Mouse (Mus musculus): Measurements from ENCODE around the gene Wnt5b. TPM values are rescaled to one million over a fixed set of nuclear protein-coding genes. Genes with fewer than 3 reads are reported as not detected.
"Not testable (repeated sequence)": the region's sequence is repeated elsewhere in the genome, so short reads cannot be mapped to it uniquely, and the experiment has no call there.

The Wnt5b gene
- polyA plus RNA-seq, 1 experiment: 4.0 TPM

DNA sequence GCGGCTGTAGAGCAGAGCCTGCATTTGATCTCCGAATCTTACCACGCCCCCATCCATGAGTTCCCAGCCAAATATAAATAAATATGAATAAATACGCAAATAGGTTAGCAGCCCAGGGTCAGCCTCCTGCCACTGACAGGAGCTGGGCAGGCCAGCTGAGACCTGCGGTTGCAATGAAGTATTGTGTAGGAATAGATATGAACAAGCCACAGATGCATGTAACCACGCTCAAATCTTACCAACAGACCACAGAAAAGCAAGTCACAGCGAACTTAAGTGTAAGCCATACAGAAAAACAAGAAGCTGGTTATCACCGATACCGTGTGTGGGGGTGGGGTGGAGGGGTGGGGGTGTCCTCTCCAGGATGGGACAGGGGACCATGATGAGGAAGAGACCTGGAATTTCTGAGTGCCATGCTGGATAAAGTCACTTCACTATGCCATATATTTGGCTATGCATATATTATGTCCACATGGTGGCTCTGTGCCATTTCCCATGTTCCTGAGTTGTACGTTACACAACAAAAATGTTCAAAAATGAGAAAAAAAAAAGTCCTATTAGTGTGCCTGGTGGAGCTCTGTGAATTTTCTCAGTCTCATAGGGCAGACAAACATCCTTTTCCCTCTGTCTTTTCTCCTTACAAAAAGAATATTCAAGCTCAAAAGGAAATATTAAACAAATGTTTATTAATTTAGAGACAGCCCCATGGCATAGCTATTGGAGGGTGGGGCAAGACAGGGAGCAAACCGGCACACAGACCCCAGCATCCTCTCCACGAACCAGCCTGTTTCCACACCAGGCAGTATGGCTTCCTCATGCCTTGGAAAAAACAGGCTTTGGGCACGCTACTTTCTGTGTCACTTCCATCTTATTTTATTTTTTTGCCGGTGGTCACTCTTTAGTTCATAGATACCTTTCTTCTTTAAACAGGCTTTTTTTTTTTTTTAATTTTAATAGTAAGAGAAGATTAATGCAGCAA, 92.9 kb downstream of the Wnt5b start:
- no peak overlapping the region for H3K27ac ChIP-seq (ENCODE audit: insufficient read depth, low read length)
- peaks cover 5% of the 10 kb centered on the region; the same call in 1 of the 2 replicates for H3K4me1 ChIP-seq (ENCODE audit: control insufficient read depth, insufficient read depth, low read length)
- no peak for TF ChIP-seq POLR2A (IDR thresholded peaks at IDR 0.05; ENCODE audit: low read depth, low read length)
- TF ChIP-seq CTCF (IDR thresholded peaks at IDR 0.05; ENCODE audit: borderline replicate concordance, insufficient read depth, low read length): no peak
- H3K4me3 ChIP-seq (ENCODE audit: insufficient read depth, low read length): no peak overlapping the region; the same call in 1 of the 2 replicates

DNA sequence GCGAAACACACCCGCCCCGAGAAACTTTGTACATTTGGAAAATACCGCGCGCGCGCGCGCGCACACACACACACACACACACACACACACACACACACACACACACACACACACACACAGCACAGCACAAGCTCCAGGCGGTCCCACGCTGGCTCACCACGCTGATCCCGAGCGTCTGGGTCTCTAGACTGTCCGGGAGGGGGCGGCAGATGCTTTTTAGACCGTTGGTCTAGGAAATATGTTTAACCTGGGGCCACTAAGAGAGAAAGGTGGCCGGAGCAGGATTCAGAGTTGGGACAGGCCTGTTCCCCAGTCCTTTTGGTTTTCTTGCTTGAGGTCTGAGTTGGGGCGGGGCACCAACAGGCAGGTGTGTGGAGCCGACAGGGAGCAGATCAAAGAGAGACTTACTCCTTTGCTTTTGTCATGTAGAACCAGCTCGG, 95.1 kb downstream of the Wnt5b start:
- TF ChIP-seq CTCF (IDR thresholded peaks at IDR 0.05; ENCODE audit: borderline replicate concordance, insufficient read depth, low read length) (0 out of 2 replicates have a peak, but pooled peaks have one; percentile 12), POLR2A (IDR thresholded peaks at IDR 0.05; ENCODE audit: low read depth, low read length) (no peak)
- H3K27ac ChIP-seq (ENCODE audit: insufficient read depth, low read length): no peak overlapping the region
- peaks cover 12% of the 10 kb centered on the region; the same call in 1 of the 2 replicates for H3K4me1 ChIP-seq (ENCODE audit: control insufficient read depth, insufficient read depth, low read length)
- peak overlapping the region; percentile 13; the same call in 1 of the 2 replicates for H3K4me3 ChIP-seq (ENCODE audit: insufficient read depth, low read length)

DNA sequence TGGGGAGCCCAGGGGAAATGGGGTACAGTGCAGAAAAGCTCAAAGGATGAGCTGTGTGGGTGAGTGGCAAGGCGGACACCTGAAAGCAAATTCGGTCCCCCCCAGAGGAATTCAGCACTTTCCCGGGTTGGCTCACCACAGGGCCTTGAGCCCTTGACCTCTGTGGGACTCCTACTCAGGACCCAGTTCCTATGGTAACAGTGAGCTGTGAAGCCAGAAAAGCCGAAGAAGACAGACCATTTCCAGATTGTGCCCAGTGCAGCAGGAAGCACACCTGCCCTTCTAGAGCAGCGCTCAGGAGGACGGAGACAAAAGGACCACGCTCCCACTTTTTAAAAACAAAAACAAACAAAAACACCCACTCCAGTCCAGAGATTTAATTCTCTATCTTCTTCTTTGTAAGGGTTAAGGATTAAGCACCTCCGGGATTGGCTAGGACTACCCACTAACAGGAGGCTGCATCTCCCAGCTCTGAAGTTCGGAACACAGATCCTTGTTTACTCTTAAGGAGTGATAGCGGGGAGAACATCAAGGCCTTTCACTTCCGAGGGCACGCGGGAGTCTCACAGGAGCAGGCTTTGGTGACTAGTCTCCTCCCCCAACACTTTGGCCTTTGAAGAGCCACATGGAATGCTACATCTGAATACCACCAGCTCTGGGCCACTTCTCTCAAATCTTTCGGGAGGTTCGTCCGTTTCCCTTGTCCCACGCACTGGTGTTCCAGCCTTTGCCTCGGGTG, 95.7 kb downstream of the Wnt5b start:
- H3K4me3 ChIP-seq (ENCODE audit: insufficient read depth, low read length): peak overlapping the region; percentile 13; the same call in 1 of the 2 replicates
- no peak overlapping the region for H3K27ac ChIP-seq (ENCODE audit: insufficient read depth, low read length)
- TF ChIP-seq POLR2A (IDR thresholded peaks at IDR 0.05; ENCODE audit: low read depth, low read length) (no peak), CTCF (IDR thresholded peaks at IDR 0.05; ENCODE audit: borderline replicate concordance, insufficient read depth, low read length) (no peak)
- H3K4me1 ChIP-seq (ENCODE audit: control insufficient read depth, insufficient read depth, low read length): peaks cover 12% of the 10 kb centered on the region; the same call in 1 of the 2 replicates

DNA sequence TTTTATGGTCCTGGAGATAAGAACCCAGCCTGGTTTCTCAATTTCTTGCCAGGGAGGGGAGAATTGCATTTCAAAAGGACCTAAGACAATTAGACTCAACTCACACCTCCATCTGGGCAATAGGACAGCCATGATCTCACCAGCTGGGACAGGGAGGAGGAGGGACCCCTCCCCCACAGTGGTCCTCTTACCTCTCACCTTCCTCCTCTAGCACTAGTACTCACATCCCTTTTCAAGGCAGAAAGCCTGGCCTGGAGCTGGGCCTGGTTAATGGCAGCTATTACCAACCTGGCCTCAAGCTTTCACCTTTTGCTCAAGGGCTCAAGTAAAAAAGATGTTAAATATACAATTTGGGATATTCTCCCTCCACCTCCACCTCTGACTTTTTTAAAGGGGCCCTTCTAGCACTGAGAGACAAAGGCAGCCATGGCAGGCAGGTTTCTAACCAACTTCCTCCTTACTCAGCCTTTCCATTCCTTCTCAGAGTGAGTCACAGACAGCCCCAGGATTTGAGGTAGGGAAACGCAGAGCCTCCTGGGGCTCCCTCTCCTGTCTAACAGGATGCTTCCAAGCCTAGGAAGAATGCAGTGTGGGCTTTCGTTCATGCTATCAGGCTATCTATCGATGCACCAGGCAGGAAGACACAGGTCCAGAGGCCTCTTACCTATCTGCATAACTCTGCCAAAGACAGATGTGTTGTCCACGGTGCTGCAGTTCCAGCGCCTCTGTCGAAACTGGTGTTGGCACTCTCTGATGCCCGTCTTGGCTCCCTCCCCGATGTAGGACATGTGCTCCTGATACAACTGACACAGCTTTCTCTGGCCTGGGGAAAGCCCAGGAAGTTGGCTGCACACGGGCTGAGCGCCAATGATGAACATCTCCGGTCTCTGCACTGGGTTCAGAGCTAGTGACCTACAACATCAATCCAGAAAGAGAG, 98.2 kb downstream of the Wnt5b start:
- peaks cover 12% of the 10 kb centered on the region; the same call in 1 of the 2 replicates for H3K4me1 ChIP-seq (ENCODE audit: control insufficient read depth, insufficient read depth, low read length)
- no peak for TF ChIP-seq CTCF (IDR thresholded peaks at IDR 0.05; ENCODE audit: borderline replicate concordance, insufficient read depth, low read length)
- no peak for TF ChIP-seq POLR2A (IDR thresholded peaks at IDR 0.05; ENCODE audit: low read depth, low read length)
- peak overlapping the region; percentile 12; the same call in 1 of the 2 replicates for H3K27ac ChIP-seq (ENCODE audit: insufficient read depth, low read length)
- no peak overlapping the region for H3K4me3 ChIP-seq (ENCODE audit: insufficient read depth, low read length)

DNA sequence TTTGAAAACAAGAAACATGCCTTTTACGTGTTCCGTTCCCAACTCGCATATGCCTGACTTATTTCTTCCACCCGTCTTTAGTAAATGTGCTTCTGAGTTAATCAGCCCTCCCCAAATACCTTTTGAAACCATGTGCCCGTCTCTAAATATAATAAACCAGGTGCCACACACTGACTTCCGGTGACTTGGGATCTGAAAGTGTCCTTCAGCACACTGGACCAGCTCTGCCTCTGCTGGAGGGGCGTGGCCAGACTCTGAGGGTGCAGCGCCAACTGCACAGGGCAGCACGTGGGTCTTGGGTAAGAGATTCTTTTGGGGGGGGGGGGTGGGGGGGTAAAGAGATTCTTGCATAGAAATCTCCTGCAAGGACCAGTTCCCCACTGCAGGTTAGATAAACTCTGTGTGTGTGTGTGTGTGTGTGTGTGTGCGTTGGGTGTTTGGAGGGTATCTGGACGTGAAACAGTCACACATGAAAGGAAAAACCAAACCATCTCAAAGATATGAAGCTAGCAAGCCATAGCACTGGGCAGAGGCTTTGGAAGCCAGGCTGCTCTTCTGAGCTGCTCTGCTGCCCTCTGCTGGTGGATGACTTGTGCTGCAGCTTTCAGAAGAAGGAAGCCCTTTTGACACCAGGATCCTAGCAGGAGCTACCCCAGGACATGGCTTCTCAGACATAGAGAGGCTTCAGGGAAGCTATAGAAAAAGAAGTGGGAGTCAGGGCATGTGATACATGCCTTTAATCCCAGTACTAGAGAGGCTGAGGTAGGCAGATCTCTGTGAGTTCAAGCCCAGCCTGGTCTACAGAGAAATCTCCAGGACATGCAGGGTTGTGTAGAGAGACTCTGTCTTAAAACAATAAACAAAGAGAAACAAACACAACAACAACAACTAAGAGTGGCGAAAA, 100.2 kb downstream of the Wnt5b start:
- H3K4me3 ChIP-seq (ENCODE audit: insufficient read depth, low read length): no peak overlapping the region
- peaks cover 12% of the 10 kb centered on the region; the same call in 1 of the 2 replicates for H3K4me1 ChIP-seq (ENCODE audit: control insufficient read depth, insufficient read depth, low read length)
- TF ChIP-seq POLR2A (IDR thresholded peaks at IDR 0.05; ENCODE audit: low read depth, low read length): no peak
- peak; percentile 88 for TF ChIP-seq CTCF (IDR thresholded peaks at IDR 0.05; ENCODE audit: borderline replicate concordance, insufficient read depth, low read length)
- H3K27ac ChIP-seq (ENCODE audit: insufficient read depth, low read length): no peak overlapping the region

DNA sequence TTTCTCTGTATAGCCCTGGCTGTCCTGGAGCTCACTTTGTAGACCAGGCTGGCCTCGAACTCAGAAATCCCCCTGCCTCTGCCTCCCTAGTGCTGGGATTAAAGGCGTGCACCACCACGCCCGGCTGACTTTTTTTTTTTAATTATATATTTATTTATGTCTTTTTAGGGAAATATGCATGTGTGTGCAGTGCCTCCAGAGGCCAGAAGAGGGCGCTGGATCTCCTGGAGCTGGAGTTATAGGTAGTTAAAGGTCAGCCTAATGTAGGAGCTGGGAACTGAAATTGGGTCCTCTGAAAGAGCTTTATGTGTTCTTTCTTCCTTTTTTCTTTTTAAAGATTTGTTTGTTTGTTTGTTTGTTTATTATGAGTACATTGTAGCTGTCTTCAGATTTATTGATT, 101.4 kb downstream of the Wnt5b start:
- H3K27ac ChIP-seq (ENCODE audit: insufficient read depth, low read length); H3K4me3 ChIP-seq (ENCODE audit: insufficient read depth, low read length); H3K4me1 ChIP-seq (ENCODE audit: control insufficient read depth, insufficient read depth, low read length): not testable (repeated sequence)

DNA sequence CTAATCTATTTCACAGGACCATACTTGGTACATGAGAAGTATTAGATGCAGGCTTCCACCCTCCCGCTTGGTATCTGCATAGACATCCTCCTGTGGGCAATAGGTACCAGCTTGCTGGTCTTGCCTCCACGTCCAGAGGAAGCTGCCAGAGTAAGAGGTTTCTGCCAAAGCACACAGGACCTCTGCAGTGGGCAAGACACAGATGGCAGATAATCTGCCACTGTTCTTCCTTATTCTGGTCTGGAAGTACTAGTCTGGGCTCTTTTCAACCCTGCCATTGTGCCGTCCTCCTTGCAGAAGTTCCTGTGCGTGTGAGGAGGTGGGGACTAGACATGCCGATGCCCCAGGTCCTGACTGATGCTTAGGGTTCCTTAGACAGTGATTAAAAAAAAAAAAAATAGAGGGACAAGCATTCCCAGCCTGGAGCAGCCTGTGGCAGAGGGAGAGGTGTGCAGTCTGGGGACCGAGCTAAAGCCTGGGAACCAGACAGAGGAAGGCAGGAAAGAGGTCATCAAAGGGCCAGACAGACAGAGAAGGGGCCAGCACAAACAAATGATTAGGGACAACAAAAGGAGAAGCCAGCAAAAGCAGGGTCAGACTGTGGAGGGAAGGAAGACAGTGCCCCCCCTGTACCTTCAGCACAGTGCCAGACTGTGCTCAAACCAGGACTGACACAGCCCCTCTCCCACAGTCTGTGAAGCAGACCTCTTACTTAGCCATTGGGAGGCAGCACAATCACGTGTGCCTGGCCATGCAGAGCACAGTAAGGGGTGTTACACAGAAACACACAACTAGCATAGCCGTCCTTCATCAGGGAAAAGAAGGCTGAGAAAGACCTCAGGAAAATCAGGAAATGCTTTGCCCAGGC, 106.0 kb downstream of the Wnt5b start:
- TF ChIP-seq POLR2A (IDR thresholded peaks at IDR 0.05; ENCODE audit: low read depth, low read length) (no peak), CTCF (IDR thresholded peaks at IDR 0.05; ENCODE audit: borderline replicate concordance, insufficient read depth, low read length) (peak; percentile 20; the same call in 1 of the 2 replicates)
- Histone ChIP-seq H3K4me3 (ENCODE audit: insufficient read depth, low read length) (no peak overlapping the region), H3K4me1 (ENCODE audit: control insufficient read depth, insufficient read depth, low read length) (no peaks in the 10 kb centered on the region), H3K27ac (ENCODE audit: insufficient read depth, low read length) (no peak overlapping the region)

Data from embryonic fibroblast, embryonic 13.5 days (primary cell).